Mouse (Mus musculus): ENCODE data around the gene Mthfsd.

Gene Mthfsd

DNA sequence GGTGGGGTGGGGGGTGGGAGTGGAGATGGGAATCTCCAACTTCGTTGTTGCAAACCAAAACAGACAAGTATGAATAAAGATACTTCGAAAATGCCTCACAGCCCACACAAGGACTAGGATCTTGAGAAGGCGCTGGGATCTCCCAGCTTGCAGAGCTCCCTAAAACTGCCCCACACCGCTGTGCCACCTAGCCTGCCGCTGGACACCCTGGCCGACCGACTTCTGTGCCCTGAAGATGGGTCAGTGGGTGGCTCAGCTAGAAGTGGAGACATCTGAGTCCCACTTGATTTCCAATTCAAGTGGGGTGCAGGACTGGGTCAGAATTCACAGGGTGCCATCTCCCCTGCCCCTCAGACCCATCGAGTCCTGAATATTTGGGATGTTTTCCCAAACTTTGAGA is 13.5 kb upstream of the Mthfsd start:
- DNase-seq = peak; percentile 89

DNA sequence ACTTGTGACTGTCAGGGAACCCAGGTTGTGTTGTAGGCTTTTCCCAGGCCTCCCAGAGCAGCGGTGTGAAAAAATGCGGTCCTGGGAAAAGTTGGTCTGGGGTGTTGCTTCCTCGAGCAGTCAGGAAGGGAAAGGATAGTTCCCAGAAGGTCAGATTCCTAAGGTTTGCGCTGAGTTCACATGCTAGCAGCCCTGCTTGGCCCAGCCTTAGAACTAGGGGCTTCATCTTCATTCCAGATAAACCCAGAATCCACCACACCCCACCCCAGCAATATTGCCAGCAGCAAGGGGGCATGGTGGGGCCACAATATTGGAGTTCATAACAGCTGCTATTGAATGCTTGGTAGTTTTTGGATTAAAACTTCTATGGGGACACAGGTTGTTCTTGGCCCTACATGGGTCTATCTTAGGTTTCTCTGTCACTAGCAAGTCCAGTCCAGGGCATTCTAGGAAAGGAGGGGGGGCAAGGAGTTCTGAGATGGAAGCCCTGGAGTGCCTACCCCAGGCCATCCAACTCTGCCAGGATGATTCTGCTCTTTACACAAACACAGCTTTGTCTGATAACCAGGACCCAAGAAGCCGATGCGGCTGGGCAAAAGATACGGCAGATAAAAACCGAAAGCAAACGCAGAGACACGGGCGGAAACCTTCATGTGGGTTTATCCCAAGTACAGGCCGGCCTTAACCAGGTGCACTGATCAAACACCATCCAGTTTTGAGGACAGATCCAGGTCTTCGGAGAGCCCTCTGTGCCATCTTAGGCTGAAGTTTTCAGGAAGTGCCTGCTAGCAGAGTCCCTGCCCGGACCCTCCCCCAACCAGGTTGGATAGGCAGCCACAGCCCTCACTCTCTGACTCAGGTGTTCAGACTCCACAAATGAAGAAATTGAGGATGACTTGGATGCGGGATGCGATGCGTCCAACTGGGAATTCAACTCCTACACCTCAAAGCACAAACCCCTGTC is 12.5 kb upstream of the Mthfsd start:
- DNase-seq = peak; percentile 68

DNA sequence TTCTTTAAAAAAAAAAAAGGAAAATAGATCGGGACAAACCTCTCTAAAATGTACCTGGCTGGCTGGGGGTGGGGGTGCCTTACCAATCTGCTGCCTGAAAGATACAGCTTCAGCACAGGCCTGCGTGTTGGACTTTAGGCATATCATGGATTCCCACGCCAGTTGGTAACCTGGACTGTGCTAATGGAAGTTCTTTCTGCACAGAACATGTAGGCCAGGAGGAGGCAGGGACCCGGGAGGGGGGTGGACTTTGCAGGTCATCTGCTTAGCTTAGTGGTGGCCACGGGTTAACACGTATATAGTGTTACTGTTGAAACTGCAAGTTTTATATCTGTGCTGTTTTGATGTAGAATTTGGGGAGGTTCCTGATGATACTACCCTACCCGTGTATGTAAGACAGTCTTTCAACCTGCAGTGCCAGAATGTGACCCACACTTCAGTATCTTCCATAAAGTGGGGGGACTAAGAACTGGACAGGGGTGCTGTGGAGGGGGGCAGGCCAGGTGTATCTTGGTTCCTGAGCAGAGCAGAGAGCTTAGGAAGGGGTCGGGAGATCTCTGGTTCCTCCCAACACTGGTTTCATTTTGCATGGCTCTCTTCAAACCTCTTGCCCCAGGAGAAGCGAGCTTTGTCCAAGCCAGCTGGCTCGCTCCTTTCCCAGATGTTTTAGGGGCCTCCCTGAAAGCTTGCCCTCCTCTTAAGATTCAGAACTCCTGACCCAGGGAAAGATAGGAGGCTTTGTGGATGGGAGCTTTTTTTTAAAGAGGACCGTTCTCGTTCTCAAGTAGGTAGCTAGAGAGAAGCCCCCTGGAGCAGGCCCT is 11.7 kb upstream of the Mthfsd start:
- peak; percentile 94 for DNase-seq

DNA sequence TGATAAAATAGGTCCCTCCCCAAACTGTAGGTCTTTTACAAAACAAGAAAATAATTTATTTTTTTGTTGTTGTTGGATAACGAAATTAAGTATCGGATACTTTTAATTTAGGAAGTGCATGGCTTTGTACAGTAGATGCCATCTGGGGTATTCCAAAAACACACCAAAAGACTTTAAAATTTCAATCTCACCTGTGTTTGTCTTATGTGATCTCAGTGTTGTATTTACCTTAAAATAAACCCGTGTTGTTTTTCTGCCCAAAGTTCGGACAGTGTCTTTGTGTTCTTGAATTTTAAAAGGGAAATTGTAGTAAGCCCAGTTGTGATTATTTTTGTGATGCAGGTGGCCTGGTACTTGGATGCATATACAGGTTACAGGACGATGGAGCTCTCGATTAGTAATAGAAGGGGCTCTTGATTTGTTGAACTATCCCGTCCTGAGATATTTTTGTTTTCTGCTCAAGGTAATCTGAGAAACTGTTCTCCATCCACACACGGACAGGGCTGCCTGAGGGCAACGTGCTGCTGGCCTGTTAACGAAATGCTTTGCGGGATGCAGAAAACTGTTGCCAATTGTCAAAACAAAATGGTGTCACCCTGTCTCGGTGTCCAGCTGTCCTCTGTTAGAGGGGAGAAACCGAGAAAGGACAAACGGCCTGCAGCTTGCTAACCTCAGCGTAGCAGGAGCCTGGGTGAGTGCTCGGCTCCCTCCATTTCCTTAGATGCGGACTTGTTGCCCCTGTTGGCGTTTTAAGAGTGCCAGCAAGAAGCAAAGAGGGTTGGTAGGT is 10.6 kb upstream of the Mthfsd start:
- DNase-seq = no peak

DNA sequence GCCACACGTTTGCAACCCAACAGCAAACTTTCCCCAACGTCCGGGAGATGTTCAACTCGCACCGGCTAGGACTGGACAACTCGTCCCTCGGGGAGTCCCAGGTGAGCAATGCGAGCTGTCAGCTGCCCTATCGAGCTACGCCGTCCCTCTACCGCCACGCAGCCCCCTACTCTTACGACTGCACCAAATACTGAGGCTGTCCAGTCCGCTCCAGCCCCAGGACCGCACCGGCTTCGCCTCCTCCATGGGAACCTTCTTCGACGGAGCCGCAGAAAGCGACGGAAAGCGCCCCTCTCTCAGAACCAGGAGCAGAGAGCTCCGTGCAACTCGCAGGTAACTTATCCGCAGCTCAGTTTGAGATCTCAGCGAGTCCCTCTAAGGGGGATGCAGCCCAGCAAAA is 9.7 kb upstream of the Mthfsd start:
- DNase-seq = no peak

DNA sequence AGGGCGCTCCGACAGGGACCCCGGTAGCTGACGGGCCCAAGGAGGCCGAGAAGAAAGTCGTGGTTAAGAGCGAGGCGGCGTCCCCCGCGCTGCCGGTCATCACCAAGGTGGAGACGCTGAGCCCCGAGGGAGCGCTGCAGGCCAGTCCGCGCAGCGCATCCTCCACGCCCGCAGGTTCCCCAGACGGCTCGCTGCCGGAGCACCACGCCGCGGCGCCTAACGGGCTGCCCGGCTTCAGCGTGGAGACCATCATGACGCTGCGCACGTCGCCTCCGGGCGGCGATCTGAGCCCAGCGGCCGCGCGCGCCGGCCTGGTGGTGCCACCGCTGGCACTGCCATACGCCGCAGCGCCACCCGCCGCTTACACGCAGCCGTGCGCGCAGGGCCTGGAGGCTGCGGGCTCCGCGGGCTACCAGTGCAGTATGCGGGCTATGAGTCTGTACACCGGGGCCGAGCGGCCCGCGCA is 9.0 kb upstream of the Mthfsd start:
- no peak for DNase-seq

DNA sequence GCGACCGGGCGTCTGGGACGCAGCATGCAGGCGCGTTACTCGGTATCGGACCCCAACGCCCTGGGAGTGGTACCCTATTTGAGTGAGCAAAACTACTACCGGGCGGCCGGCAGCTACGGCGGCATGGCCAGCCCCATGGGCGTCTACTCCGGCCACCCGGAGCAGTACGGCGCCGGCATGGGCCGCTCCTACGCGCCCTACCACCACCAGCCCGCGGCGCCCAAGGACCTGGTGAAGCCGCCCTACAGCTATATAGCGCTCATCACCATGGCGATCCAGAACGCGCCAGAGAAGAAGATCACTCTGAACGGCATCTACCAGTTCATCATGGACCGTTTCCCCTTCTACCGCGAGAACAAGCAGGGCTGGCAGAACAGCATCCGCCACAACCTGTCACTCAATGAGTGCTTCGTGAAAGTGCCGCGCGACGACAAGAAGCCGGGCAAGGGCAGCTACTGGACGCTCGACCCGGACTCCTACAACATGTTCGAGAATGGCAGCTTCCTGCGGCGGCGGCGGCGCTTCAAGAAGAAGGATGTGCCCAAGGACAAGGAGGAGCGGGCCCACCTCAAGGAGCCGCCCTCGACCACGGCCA is 8.5 kb upstream of the Mthfsd start:
- DNase-seq = no peak

DNA sequence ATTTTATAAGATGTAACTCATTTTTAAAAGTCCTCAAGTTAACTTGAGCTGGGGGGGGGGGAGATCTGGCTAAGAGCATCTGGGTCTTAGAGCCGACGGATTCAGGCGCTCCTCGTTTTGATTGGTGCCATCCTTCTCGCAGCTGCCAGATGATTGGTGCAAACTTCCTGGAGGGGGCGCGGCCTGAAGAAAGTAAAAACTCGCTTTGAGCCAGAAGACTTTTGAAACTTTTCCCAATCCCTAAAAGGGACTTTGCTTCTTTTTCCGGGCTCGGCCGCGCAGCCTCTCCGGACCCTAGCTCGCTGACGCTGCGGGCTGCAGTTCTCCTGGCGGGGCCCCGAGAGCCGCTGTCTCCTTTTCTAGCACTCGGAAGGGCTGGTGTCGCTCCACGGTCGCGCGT is 7.8 kb upstream of the Mthfsd start, which contains the start of gene Foxc2:
TSS of gene Foxc2 (plus strand) at position 224 of the 400 bp plus-strand sequence.
- DNase-seq = peak; percentile 99

DNA sequence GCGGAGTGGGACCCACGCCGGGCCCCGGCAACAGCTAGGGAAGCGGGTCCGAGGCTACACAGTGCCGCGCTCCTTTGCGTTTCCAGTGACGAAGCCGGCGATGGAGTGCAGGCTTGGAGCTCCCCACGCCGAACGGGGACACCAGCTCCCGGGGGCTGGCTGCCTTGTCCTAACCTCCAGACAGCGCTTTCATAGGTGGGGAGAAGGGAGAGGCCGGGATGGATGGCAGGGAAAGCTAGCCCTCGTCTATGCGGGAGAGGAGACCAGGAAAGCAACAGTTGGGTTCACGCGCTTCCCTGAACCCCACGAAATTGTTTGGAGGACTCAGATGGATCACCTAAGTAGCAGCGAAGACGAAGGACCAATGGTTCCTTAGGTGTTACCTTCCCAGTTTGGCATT is 6.9 kb upstream of the Mthfsd start:
- no peak for DNase-seq

DNA sequence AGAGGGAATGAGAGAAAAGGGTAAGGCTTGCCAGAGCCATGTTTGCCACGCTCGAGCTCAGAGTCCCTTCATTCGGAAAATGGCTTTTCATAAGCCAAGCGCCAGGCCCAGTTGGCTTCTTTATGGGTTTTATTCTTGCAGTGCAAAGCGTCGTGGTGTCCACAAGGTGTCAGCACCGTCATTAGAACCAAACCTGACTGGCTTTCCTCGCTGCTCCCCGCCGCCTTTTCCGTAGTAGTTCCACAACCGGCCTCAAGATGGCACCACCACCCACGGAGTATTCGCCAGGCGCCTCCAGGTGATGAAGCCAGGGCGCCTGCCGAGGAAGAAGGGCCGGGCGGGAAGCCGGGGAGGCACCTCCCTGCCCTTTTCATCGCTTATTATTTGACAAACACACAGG is 5.1 kb upstream of the Mthfsd start:
- peak; percentile 99 for DNase-seq

DNA sequence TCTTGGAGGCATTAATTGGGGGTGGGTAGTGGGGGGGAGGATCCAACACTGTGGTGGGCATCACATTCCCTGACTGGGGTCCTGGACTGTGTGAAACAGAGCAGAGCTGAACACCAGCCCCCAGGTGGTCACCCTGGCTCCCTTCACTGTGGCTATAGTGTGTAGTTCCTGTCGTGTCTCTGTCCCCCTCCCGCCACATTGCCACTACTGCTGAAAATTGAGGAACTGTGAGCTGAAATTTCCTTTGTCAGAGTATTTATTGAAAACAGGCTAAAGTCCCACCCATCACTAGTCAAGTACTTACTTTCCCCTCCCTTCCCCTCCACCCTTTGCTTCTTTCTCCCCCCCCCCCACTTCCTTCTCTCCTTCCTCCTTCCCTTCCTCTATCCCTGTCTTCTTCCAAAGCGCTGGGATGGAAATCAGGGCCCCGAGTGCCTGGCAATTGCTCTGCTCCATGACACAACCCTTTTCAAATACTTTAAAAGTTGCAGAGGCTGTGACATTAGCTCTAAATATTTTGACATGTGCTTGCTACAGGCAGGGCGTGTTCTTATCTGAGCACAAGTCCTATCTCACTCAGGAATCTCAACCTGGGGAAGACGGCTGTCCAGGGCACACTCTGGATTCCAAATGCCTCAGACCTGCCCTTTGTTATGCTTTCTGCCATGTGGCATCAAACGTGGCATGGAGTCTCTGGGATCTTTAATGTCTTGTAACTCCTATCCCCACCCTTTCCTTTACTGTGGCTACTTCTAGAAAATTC is 3.1 kb upstream of the Mthfsd start:
- DNase-seq = no peak

DNA sequence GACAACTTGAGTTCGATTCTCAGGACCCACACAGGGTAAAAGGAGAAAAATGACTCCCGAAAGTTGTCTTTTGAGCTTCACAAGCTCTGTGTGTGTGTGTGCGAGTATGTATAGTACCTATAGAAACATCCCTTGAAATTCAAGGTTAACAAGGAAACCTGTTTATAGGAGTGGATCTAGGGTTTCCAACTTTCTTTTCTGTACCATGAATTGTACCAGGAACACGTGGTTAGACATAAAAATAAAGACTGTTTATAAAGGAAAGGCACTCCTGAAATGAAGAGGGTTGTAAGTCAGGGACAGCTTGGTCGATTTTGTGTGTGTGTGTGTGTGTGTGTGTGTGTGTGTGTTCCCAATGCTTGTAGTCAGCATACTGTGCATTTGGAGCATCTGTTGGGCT is 465 bp upstream of the Mthfsd start:
- DNase-seq = no peak

DNA sequence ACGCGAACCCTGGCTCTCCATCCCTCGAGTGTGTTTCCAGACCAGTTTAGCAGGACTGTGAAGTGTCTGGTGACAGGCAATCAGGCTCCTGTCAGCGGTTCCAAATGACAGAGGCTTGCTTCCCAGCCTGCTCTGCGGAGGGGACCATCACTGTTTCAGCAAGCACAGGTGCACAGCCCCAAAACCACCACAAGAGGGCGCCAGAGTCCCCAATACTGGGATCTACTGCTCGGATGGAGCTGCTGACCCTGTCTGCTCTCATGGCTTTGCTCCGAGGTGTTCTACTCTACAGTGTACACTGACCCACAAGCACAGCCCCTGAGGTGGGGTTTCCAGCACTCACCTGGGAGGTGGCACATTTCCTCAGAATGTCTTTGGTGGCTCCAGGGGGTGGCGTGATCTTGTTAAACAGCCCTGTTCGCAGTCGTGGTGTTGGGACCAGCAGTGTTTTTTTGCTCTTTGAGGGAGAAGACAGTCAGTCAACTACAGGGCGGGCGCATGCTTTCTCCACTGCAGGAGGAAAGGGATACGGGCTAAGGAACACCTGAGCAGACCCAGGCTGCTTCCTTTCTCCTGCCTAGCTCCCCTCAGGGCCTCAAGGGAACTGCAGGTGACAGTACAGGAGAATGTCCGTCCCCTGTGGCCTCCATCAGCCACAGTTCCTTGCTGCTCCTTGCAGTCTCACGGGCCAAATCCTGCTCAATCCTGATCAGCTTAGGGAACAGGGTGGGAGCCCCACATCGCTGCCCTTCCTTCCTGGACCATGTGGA is 4.0 kb downstream of the Mthfsd start:
- DNase-seq = peak; percentile 97

DNA sequence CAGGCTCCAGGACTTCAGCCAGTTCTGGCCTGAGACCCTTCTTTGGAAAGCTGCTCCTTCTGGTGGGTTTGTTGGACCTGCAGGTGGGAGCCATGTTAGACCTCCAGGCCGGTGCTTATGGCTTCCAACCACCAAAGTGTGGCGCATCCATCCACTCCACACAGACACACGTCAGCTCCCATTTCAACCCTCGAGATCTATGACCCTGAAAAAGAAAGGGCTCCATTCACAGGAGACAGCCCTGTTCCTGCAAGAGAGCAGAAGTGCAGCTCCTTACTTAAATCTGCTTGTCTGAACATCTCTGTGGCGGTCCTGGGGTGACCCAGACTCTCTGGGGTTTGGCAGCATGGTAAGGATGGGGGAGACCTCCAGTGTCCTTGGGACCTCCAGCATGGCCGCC is 14.7 kb downstream of the Mthfsd start:
- no peak for DNase-seq

DNA sequence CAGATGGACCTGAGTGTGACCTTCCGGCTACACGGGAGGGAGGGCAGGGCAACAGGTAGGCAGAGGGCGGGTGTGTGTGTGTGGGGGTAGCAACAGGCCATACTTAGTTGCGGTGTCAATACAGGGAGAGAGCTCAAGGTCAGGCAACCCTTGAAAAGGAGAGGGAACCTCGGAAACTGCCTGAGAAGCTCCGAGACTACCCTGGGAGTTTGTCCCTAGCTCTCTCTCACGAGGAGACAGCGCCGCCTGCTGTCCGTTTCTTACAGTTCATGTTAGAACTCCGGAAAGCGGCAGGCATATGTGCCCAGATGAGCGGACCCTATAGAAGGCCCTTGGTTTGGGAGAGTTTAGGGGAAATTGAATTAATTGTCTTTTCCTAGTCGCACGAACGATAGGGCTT is 15.6 kb downstream of the Mthfsd start:
- peak; percentile 96 for DNase-seq

DNA sequence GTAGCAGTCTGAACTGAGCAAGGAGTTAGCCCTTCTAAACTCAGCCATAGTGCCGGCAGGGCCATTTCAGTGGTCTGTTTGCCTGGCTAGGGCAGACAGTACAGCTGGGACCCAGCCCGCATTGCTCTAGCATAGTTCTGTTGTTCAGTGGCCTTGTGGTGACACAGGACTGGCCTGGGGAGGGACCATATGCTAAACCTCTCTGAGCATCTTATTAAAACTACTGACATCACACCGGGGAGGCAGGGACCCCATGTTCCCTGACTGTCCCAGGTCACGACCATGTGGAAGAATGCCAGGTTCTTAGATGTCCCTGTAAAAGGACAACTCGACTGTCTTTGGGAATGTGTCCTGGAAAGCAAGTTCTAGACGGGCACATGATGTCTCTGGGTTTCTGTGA is 16.1 kb downstream of the Mthfsd start:
- DNase-seq = no peak

DNA sequence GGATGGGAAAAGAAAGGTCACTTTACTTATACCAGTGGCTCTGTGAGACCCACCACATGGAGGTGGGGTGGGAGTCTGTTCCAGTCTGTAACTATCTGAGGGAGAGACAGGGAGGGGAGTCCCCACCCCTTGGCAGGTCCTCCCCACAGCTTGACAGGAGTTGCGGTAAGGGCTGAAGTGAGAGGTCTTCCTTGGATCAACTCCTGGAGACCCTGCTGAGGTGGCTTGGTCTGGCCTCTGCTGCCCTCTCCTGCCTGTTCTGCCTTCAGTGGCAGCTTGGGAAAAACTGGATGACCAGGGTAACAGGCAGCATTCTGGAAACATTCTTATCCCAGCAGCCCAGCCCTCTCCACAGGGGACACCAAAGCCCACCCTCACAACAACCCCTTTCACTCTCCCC is 17.5 kb downstream of the Mthfsd start:
- no peak for DNase-seq

DNA sequence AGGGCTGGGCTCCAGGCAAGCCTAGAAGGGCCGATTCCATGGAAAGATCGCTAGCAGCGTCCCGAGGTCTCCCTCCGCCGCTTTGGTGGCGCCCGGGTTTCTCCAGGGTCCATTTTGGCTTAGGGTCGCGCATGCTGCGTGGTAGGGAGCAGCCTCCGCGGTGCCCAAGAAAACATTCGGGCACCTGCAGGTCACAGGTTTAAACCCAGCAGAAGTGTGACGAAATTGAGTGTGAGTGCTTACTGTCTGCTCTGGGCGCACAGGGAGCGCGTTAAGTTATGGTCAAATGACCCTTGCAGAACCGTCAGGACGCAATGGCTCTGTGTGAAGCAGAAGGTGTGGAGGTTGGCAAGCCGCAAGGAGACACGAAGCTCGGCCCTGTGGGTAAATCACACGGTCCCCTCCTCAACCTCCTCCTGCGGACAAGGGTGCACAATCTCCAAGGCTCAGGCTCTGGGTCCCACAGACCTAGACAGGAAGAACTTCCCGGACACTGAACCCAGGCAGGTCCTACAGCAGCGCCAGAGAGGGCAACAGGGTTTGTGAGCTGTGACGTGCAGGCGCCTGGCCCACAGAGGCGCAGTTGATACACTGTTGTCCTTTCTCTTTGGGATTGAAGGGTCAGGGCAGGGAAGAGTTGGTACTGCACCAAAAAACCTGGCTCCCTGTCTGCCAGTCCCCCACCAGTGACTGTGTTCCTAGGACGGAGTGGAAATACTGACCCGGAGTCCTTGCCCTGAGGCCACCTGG is 18.4 kb downstream of the Mthfsd start:
- DNase-seq = no peak

DNA sequence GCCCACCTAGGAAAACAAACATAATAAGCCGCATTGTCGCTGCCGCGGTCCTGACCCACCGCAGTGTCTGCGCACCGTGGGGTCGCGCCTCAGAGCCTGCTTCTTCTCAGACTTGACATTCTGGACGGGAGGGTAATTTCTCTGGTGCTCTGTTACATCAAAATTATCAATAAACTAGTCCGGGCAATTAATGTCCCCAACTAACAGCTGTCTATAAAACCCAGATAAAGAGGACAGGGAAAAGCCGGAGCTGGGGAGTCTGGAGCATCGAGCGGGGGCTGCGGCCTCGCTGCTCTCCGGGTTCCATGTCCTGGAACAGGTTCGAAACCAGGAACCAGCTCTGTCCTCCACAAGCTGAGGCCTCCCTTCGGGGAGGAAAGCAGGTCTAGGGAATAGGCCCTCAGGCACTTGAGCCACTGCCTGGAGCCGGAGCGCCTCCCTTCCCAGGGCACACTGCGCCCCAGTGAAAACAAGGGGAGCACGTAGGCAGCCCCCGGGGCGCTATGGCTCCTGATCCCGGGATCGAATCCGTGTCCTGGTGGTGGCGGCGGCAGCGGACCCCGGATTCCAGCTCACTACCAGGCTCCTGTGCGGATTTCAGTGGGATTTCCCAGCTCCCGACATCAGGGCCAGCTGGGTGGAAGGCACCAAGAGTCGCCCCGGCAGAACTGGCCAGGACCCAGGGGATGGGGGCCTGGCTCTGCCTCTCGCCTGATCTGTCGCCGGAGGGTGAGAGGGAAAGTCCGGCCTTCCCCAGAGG is 19.1 kb downstream of the Mthfsd start:
- DNase-seq = no peak
